Mouse (Mus musculus) embryonic fibroblast, embryonic 13.5 days (primary cell): ENCODE measurements around the gene Slc5a4a. TPM values are rescaled to one million over a fixed set of nuclear protein-coding genes. Genes with fewer than 3 reads are reported as not detected.
A peak's percentile ranks its signal among the peaks of the same experiment; 100 is the strongest.

Experiments
- H3K27ac ChIP-seq: 2 replicates; pipeline ENCODE4 v1.5.1; 2012; ENCODE audit warnings: low read length, control low read depth, inconsistent platforms; ENCODE audit not compliant: insufficient read depth
- H3K4me1 ChIP-seq: 2 replicates; pipeline ENCODE4 v1.6.1; 2011; ENCODE audit warnings: low read length; ENCODE audit not compliant: control insufficient read depth, insufficient read depth
- H3K4me3 ChIP-seq: 2 replicates; pipeline ENCODE4 v1.5.1; 2011; ENCODE audit warnings: mild to moderate bottlenecking, control low read depth, low read length; ENCODE audit not compliant: insufficient read depth
- CTCF ChIP-seq: IDR thresholded peaks from 2 replicates; pipeline ENCODE4 v1.5.1; 2011; ENCODE audit warnings: mild to moderate bottlenecking, control low read depth, low read length, moderate library complexity, borderline replicate concordance; ENCODE audit not compliant: insufficient read depth
- POLR2A ChIP-seq: IDR thresholded peaks from 2 replicates; pipeline ENCODE4 v1.6.1; 2011; ENCODE audit warnings: low read depth, mild to moderate bottlenecking, control low read depth, low read length, moderate library complexity
- polyA plus RNA-seq: library from polyadenylated mRNA; stranded (reverse); fragments of >200 nt; gene quantifications from 2 replicates; pipeline ENCODE4 v1.2.4, GENCODE M21; 2011; ENCODE audit warnings: low read depth; ENCODE audit not compliant: missing spikeins, insufficient read length

Gene Slc5a4a
- not detected in 2 replicates for polyA plus RNA-seq

- Histone ChIP-seq H3K27ac (no peak within 1 kb of the TSS), H3K4me3 (no peak within 1 kb of the TSS), H3K4me1 (peaks cover 4% of the 10 kb centered on the region; the same call in 1 of the 2 replicates)
- TF ChIP-seq CTCF = no peak
- TF ChIP-seq POLR2A = no peak
Observed at GRCm38 (mm10) chr10:76147278-76147677, at the start of gene Slc5a4a. Gene Slc5a4a (plus strand): TSS chr10:76147451.

- Histone ChIP-seq H3K27ac (no peak within 1 kb of the TSS), H3K4me1 (no peaks in the 10 kb centered on the region), H3K4me3 (no peak within 1 kb of the TSS)
- TF ChIP-seq CTCF (no peak), POLR2A (no peak)
Observed at GRCm38 (mm10) chr10:76110861-76111260, 36.4 kb upstream of the Slc5a4a start, which contains the start of gene Slc5a4b. Gene Slc5a4b (minus strand): TSS chr10:76110961.

GRCm38 (mm10) chr10:76117966-76118365 lies 29.3 kb upstream of the Slc5a4a start:
- H3K4me1 ChIP-seq = peaks cover 9% of the 10 kb centered on the region
- no peak overlapping the region for H3K27ac ChIP-seq
- H3K4me3 ChIP-seq = no peak overlapping the region
- TF ChIP-seq POLR2A = no peak
- TF ChIP-seq CTCF = peak; percentile 50; the same call in 1 of the 2 replicates

GRCm38 (mm10) chr10:76118741-76119140 lies 28.5 kb upstream of the Slc5a4a start:
- TF ChIP-seq POLR2A (no peak), CTCF (no peak)
- H3K27ac ChIP-seq = no peak overlapping the region
- peaks cover 9% of the 10 kb centered on the region for H3K4me1 ChIP-seq
- no peak overlapping the region for H3K4me3 ChIP-seq

GRCm38 (mm10) chr10:76120124-76120711 lies 27.0 kb upstream of the Slc5a4a start:
- TF ChIP-seq POLR2A = no peak
- TF ChIP-seq CTCF = no peak
- no peak overlapping the region for H3K4me3 ChIP-seq
- no peak overlapping the region for H3K27ac ChIP-seq
- H3K4me1 ChIP-seq = peaks cover 9% of the 10 kb centered on the region

GRCm38 (mm10) chr10:76121495-76121894 lies 25.8 kb upstream of the Slc5a4a start:
- Histone ChIP-seq H3K27ac (peak overlapping the region; percentile 14; the same call in 1 of the 2 replicates), H3K4me3 (no peak overlapping the region), H3K4me1 (peaks cover 9% of the 10 kb centered on the region)
- no peak for TF ChIP-seq POLR2A
- TF ChIP-seq CTCF = no peak

GRCm38 (mm10) chr10:76132506-76132905 lies 14.7 kb upstream of the Slc5a4a start:
- H3K4me1 ChIP-seq = no peaks in the 10 kb centered on the region
- TF ChIP-seq CTCF = no peak
- no peak for TF ChIP-seq POLR2A

GRCm38 (mm10) chr10:76136318-76136717 lies 10.9 kb upstream of the Slc5a4a start:
- TF ChIP-seq CTCF (no peak), POLR2A (no peak)
- H3K4me1 ChIP-seq = no peaks in the 10 kb centered on the region
- H3K4me3 ChIP-seq = no peak overlapping the region

More at GRCm38 (mm10) chr10:76132506-76132905, 14.7 kb upstream of the Slc5a4a start:
- H3K4me3 ChIP-seq = no peak overlapping the region
- no peak overlapping the region for H3K27ac ChIP-seq

GRCm38 (mm10) chr10:76146846-76147245 lies 405 bp upstream of the Slc5a4a start:
- no peak overlapping the region for H3K4me3 ChIP-seq
- TF ChIP-seq CTCF = no peak
- TF ChIP-seq POLR2A = no peak
- H3K4me1 ChIP-seq = peaks cover 4% of the 10 kb centered on the region; the same call in 1 of the 2 replicates

More at GRCm38 (mm10) chr10:76136318-76136717, 10.9 kb upstream of the Slc5a4a start:
- H3K27ac ChIP-seq = no peak overlapping the region

GRCm38 (mm10) chr10:76155911-76156310 lies 8.7 kb downstream of the Slc5a4a start:
- Histone ChIP-seq H3K4me3 (no peak overlapping the region), H3K4me1 (no peaks in the 10 kb centered on the region), H3K27ac (no peak overlapping the region)
- no peak for TF ChIP-seq CTCF
- TF ChIP-seq POLR2A = no peak

More at GRCm38 (mm10) chr10:76146846-76147245, 405 bp upstream of the Slc5a4a start:
- no peak overlapping the region for H3K27ac ChIP-seq

- no peak overlapping the region for H3K4me3 ChIP-seq
- TF ChIP-seq POLR2A (no peak), CTCF (no peak)
- no peak overlapping the region for H3K27ac ChIP-seq
- H3K4me1 ChIP-seq = no peaks in the 10 kb centered on the region
Observed at GRCm38 (mm10) chr10:76157528-76157927, 10.3 kb downstream of the Slc5a4a start.
